Mouse (Mus musculus): ENCODE results near the gene Pomgnt1.

DNA sequence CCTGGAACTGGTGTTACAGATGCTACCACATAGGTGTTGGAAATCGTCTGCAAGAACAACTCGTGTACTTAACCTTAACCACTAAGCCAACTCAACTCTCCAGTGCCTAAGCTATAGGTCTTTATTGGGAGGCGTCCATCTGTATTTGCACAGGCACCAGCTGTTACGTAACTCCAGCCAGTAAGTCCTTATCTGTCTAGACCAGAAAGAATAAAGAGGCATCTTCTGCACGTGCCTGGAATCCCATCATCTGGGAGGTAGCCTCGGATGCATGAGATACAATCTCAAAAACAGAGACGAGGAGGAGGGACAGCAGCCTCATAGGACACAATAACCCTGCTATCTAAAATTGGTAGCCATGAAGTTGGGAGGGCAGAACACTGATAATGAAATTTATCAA lies 22.7 kb upstream of the Pomgnt1 start:
- TF ChIP-seq GATA1 (IDR thresholded peaks at IDR 0.05; ENCODE audit: borderline replicate concordance, low read length) (no peak), CTCF (IDR thresholded peaks at IDR 0.05; ENCODE audit: low read depth, low read length) (no peak), TAL1 (conservative IDR thresholded peaks at IDR 0.05; ENCODE audit: low read depth, low read length) (peak; percentile 95), GATA2 (IDR thresholded peaks at IDR 0.05; ENCODE audit: borderline replicate concordance, low read depth, low read length) (0 out of 2 replicates have a peak, but pooled peaks have one; percentile 15), POLR2AphosphoS5 (IDR thresholded peaks at IDR 0.05; ENCODE audit: insufficient replicate concordance, low read depth, low read length) (no peak)

All from G1E (cell line).